Mouse (Mus musculus): ENCODE measurements around the gene Ccr2.
"Not testable (repeated sequence)": the region's sequence is repeated elsewhere in the genome, so short reads cannot be mapped to it uniquely, and the experiment has no call there.

Gene Ccr2

GRCm38 (mm10) chr9:124118489-124118888 is 16.7 kb downstream of the Ccr2 start:
- no peak for DNase-seq (ENCODE audit: low spot score in 2 of 2)

GRCm38 (mm10) chr9:124121387-124122184 is 19.8 kb downstream of the Ccr2 start, which contains the start of gene Ccr5:
Gene Ccr5, plus strand, starts transcription at chr9:124121543.
- DNase-seq (ENCODE audit: low spot score in 2 of 2), result no peak

DNA sequence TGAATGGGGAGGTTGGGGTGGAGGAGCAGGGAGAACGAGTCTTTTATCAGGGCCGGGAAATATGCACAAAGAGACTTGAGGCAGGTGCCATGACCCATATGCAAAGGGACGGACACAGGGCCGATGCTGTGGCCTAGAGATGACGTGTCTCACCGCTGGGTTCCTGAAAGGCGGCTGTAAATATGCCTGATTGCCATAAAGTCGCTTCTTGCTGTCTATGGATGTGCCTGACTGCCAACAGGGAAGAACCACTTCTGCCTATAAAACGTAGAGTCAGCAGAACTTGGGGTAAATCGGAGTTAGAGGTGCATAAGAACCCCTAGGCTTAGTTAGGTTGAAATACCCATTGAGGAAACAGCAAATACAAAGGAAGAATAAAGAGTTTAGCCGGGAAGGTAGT is 23.8 kb downstream of the Ccr2 start:
- no peak for DNase-seq (ENCODE audit: low spot score in 2 of 2)

GRCm38 (mm10) chr9:124126373-124126772 is 24.6 kb downstream of the Ccr2 start:
- DNase-seq (ENCODE audit: low spot score in 2 of 2), result no peak

DNA sequence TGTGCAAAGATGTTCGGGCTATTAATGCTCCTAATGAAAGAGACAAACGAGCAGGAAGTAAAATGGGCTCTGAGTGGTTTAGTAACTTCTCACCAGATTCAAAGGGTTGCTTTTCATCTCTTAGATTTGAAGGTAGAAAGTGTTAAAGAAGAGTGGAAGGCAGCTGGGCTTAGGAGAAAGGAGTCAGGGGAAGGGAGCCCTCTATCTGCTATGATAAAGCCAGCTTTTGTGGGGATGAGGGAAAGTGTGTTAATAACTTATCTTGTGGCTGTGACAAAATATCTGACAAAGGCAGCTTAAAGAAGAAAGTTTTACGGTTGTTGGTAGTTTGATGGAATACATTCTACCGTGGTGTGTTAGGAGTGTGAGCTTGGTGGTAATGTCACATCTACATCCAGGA is 25.7 kb downstream of the Ccr2 start:
- no peak for DNase-seq (ENCODE audit: low spot score in 2 of 2)

- DNase-seq (ENCODE audit: low spot score in 2 of 2), result peak in 1 of 2 experiments; percentile 17
Observed at GRCm38 (mm10) chr9:124128379-124128778, 26.6 kb downstream of the Ccr2 start.

GRCm38 (mm10) chr9:124132899-124133298 is 31.1 kb downstream of the Ccr2 start:
- not testable (repeated sequence) for DNase-seq (ENCODE audit: low spot score in 2 of 2)

- not testable (repeated sequence) for DNase-seq (ENCODE audit: low spot score in 2 of 2)
Observed at GRCm38 (mm10) chr9:124134919-124135318, 33.2 kb downstream of the Ccr2 start.

DNA sequence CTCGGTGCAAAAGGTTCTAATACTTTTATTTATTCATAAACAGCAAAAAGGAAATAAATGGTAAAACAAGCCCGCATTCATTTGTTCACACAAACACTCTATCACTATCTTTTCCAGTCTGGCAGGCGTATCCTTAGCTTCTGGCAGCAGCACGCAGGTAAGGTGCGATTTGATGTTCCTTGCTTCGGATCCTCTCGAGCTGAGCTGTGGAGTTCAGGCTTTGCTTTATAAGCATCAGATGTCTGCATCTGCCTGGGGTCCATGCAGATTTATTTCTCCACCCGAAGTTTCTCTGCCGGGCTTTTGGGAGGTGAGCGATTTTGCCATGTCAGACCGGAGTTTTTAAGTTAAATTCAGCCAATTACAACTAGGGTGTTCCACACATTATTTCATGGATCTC is 35.9 kb downstream of the Ccr2 start:
- no peak for DNase-seq (ENCODE audit: low spot score in 2 of 2)

DNA sequence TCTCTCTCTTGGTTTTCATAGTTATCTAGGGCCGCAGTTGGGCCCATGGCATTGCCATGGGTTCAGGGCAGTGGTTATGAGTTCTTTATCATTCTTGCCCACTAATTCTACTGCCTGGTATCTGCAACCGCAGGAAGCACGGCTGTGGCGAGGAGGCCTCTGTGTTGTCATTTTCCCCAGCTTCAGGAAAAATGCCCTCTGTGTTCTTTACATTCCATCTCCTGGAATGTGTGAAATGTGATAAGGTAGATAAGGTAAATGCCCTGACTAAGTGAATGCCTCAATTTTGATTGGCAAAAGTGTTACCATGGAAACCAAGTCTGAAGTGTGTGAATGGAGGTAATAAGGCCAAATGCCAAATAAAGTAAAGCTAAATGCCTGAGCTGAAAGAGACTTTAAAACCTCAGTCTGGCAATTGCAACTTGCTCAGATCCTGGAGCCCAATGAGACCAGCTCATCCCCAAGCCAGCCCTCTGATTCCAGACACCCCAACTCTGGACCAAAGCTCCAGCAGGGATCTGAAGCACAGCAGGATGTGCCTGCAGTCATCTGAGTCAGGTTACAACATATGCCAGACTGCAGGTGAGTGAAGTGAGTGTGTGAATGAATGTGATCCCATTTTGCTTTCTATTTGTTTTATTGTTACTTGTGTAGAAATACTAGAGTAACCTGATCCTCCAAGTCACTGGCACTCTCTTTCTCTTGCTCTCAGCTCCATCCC is 36.5 kb downstream of the Ccr2 start:
- no peak for DNase-seq (ENCODE audit: low spot score in 2 of 2)

- DNase-seq (ENCODE audit: low spot score in 2 of 2), result no peak
Observed at GRCm38 (mm10) chr9:124143678-124144077, 41.9 kb downstream of the Ccr2 start.

GRCm38 (mm10) chr9:124146307-124146706 is 44.6 kb downstream of the Ccr2 start:
- no peak for DNase-seq (ENCODE audit: low spot score in 2 of 2)

Measured in frontal cortex, postnatal 25 days (tissue).